Mouse (Mus musculus): ENCODE results near the gene Ctnnd2.

DNA sequence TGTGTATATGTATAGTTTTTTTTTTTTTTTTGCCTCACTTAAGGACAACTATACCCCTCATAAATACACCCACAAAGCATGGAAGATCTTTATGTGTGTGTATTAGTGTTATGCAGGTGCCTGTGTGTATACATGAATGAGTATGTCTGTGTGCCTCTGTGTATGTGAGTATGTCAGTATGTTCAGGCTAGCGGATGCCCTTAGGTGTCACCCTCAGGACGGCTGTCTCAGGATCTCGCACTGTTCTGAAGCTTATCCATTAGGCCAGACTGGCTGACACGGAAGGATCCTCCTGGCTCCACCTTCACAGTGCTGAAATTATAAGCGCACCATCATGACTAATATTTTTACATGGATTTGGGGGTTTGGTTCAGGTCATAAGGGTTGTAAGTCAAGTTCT is 202.5 kb downstream of the Ctnnd2 start:
- TF ChIP-seq CTCF (IDR thresholded peaks at IDR 0.05): no peak
- no peak for TF ChIP-seq EP300 (IDR thresholded peaks at IDR 0.05)

All from lung, postnatal 0 days (tissue).